Mouse (Mus musculus): ENCODE measurements around the gene Irs4.

Gene Irs4

GRCm38 (mm10) chrX:141724937-141725918 is at the start of gene Irs4:
Gene Irs4, minus strand, starts transcription at chrX:141725263.
- in situ Hi-C loops (cut with MboI) = no loop called here

- in situ Hi-C loops (cut with MboI) = no loop called here
Measured at GRCm38 (mm10) chrX:141750360-141750759, 25.3 kb upstream of the Irs4 start.

- in situ Hi-C loops (cut with MboI) = no loop called here
Measured at GRCm38 (mm10) chrX:141729570-141729969, 4.5 kb upstream of the Irs4 start.

- in situ Hi-C loops (cut with MboI) = no loop called here
Measured at GRCm38 (mm10) chrX:141724391-141724891, 622 bp downstream of the Irs4 start.

- in situ Hi-C loops (cut with MboI) = no loop called here
Measured at GRCm38 (mm10) chrX:141723936-141724335, 1.1 kb downstream of the Irs4 start.

GRCm38 (mm10) chrX:141721725-141722124 is 3.3 kb downstream of the Irs4 start:
- in situ Hi-C loops (cut with MboI) = no loop called here
